Mouse (Mus musculus) gastrocnemius, adult 8-10 months (tissue): ENCODE results near the gene Cds2. TPM values are rescaled to one million over a fixed set of nuclear protein-coding genes. Genes with fewer than 3 reads are reported as not detected.

ENCODE experiments used
- total RNA-seq, 4 experiments: library from RNA; stranded (reverse); gene quantifications; 2 replicates each; pipeline ENCODE4 v1.2.4; 2022

Gene Cds2
- total RNA-seq, 4 experiments from 2014 or later = 13.4 to 20.7 (median 15.7) TPM

Other genes with a start within 250 kb of the Cds2 start
- gene Rassf2, start 232.9 kb upstream of the Cds2 start, total RNA-seq = 1 to 10 TPM; 1.3 to 4.1 (median 2.4) TPM
- gene Slc23a2, start 118.0 kb upstream of the Cds2 start, total RNA-seq = 10 to 100 TPM in 2 of 4 experiments, 1 to 10 TPM in 2; 8.0 to 10.3 (median 9.6) TPM
- gene Tmem230, start 15.3 kb upstream of the Cds2 start, total RNA-seq = 10 to 100 TPM; 25.1 to 30.6 (median 28.4) TPM
- 10 to 100 TPM; 19.1 to 21.7 (median 20.9) TPM for gene Pcna, start 9.8 kb upstream of the Cds2 start, total RNA-seq
- not detected for gene Prokr2, start 122.3 kb downstream of the Cds2 start, total RNA-seq